Mouse (Mus musculus) heart, embryonic 13.5 days (tissue): ENCODE measurements at regions not wholly inside any gene's neighbourhood (a gene's known extent, or its start where the extent isn't known, plus 50 kb on each side); places are given as distances from the start of the nearest gene placed in this dataset.

Experiments
- ATAC-seq: fragments of 200-750 bp; cut with Nextera tagmentation; 2 replicates; pipeline ENCODE4 v1.8.0; 2017; ENCODE audit warnings: moderate TSS enrichment; ENCODE audit not compliant: insufficient number of reproducible peaks, low FRiP score, low TSS enrichment; ENCODE audit errors: extremely low read depth
- H3K27ac ChIP-seq: fragments of 300-500 bp; sonication (generic); replicated peaks from 2 replicates; pipeline ENCODE4 v1.5.1; 2015; ENCODE audit warnings: moderate library complexity, mild to moderate bottlenecking, inconsistent platforms
- H3K27me3 ChIP-seq: fragments of 300-500 bp; sonication (generic); replicated peaks from 2 replicates; pipeline ENCODE4 v1.6.1; 2015; ENCODE audit warnings: mild to moderate bottlenecking, inconsistent platforms
- H3K36me3 ChIP-seq: fragments of 300-500 bp; sonication (generic); 2 replicates; pipeline ENCODE4 v1.6.1; 2015; ENCODE audit warnings: mild to moderate bottlenecking, inconsistent platforms
- H3K4me1 ChIP-seq: fragments of 300-500 bp; sonication (generic); 2 replicates; pipeline ENCODE4 v1.6.1; 2015; ENCODE audit warnings: inconsistent platforms
- H3K4me2 ChIP-seq: fragments of 300-500 bp; sonication (generic); 2 replicates; pipeline ENCODE4 v1.6.1; 2015; ENCODE audit warnings: inconsistent platforms, mild to moderate bottlenecking, moderate library complexity
- H3K4me3 ChIP-seq: fragments of 300-500 bp; sonication (generic); 2 replicates; pipeline ENCODE4 v1.5.1; 2015; ENCODE audit warnings: moderate library complexity, mild to moderate bottlenecking, inconsistent platforms
- H3K9ac ChIP-seq: fragments of 300-500 bp; sonication (generic); 2 replicates; pipeline ENCODE4 v1.6.1; 2015; ENCODE audit warnings: inconsistent platforms, mild to moderate bottlenecking, moderate library complexity
- H3K9me3 ChIP-seq: fragments of 300-500 bp; sonication (generic); 2 replicates; pipeline ENCODE4 v1.6.1; 2016; ENCODE audit warnings: inconsistent platforms
- WGBS: fragments of 180-500 bp; shearing (Covaris S2); methylation state at CpG from one replicate; pipeline ENCODE4 v1.1.7; 2015; ENCODE audit warnings: mixed read lengths; 5-methylcytosine and 5-hydroxymethylcytosine counted together

GRCm38 (mm10) chr10:118091476-118091875 lies 50.1 kb upstream of the Mdm1 start:
- no peak overlapping the region for H3K4me3 ChIP-seq
- no peak for ATAC-seq
- no peaks in the 10 kb centered on the region for H3K27me3 ChIP-seq
- 64% methylated on average over 12 of the region's 12 CpGs for WGBS
- no peaks in the 10 kb centered on the region for H3K9me3 ChIP-seq
- H3K27ac ChIP-seq: no peak overlapping the region
- peaks cover 4% of the 10 kb centered on the region; the same call in 1 of the 2 replicates for H3K4me1 ChIP-seq
- H3K36me3 ChIP-seq: no peaks in the 10 kb centered on the region
- no peak overlapping the region for H3K9ac ChIP-seq
- no peak overlapping the region for H3K4me2 ChIP-seq
